Mouse (Mus musculus): Measurements from ENCODE around the gene Eml1. TPM values are rescaled to one million over a fixed set of nuclear protein-coding genes. Genes with fewer than 3 reads are reported as not detected.

The Eml1 gene
- total RNA-seq (2021): 10 to 100 TPM; 16.6 to 44.6 TPM
- long read RNA-seq, experiment 1, full-length matches to known transcripts: 5 of 6 reads
- long read RNA-seq, experiment 1, partial matches to known transcripts: 0 of 6 reads
- long read RNA-seq, experiment 1, other reads (novel, unspliced or antisense): 1 of 6 reads
- long read RNA-seq, experiment 2, full-length matches to known transcripts: 4 of 7 reads
- long read RNA-seq, experiment 2, partial matches to known transcripts: 2 of 7 reads
- long read RNA-seq, experiment 2, other reads (novel, unspliced or antisense): 1 of 7 reads

- peak in 1 of 2 experiments; percentile 50 for DNase-seq
These were observed at the start of gene Eml1 for GRCm38 (mm10) chr12:108370596-108371428. TSS of gene Eml1 (plus strand) at chr12:108370957.

GRCm38 (mm10) chr12:108326401-108326800 is 44.4 kb upstream of the Eml1 start:
- DNase-seq: no peak

- DNase-seq: peak; percentile 11 to 22
These were observed 42.8 kb upstream of the Eml1 start for GRCm38 (mm10) chr12:108327889-108328491.

GRCm38 (mm10) chr12:108333056-108333455 is 37.7 kb upstream of the Eml1 start:
- peak; percentile 88 to 93 for DNase-seq

- DNase-seq: no peak
These were observed 37.3 kb upstream of the Eml1 start for GRCm38 (mm10) chr12:108333481-108333882.

GRCm38 (mm10) chr12:108333895-108334445 is 36.8 kb upstream of the Eml1 start, which contains the start of gene Cyp46a1:
TSS of gene Cyp46a1 (plus strand) at chr12:108334381.
- peak; percentile 100 for DNase-seq

GRCm38 (mm10) chr12:108334529-108334928 is 36.2 kb upstream of the Eml1 start:
- no peak for DNase-seq

GRCm38 (mm10) chr12:108338572-108339190 is 32.1 kb upstream of the Eml1 start:
- DNase-seq: peak; percentile 30 to 39

GRCm38 (mm10) chr12:108348151-108348550 is 22.6 kb upstream of the Eml1 start:
- no peak for DNase-seq

- DNase-seq: no peak
These were observed 21.7 kb upstream of the Eml1 start for GRCm38 (mm10) chr12:108349026-108349425.

GRCm38 (mm10) chr12:108350931-108351330 is 19.8 kb upstream of the Eml1 start:
- no peak for DNase-seq

GRCm38 (mm10) chr12:108352371-108353136 is 18.2 kb upstream of the Eml1 start:
- DNase-seq: no peak

GRCm38 (mm10) chr12:108354284-108354683 is 16.5 kb upstream of the Eml1 start:
- DNase-seq: no peak

GRCm38 (mm10) chr12:108355271-108355670 is 15.5 kb upstream of the Eml1 start:
- no peak for DNase-seq

- no peak for DNase-seq
These were observed 14.8 kb upstream of the Eml1 start for GRCm38 (mm10) chr12:108355986-108356385.

GRCm38 (mm10) chr12:108363796-108364195 is 7.0 kb upstream of the Eml1 start:
- DNase-seq: peak; percentile 84 to 90

- peak in 1 of 2 experiments; percentile 64 for DNase-seq
These were observed 5.4 kb upstream of the Eml1 start for GRCm38 (mm10) chr12:108365340-108365739.

GRCm38 (mm10) chr12:108365868-108366267 is 4.9 kb upstream of the Eml1 start:
- no peak for DNase-seq

- DNase-seq: peak in 1 of 2 experiments; percentile 35
These were observed 2.8 kb upstream of the Eml1 start for GRCm38 (mm10) chr12:108367909-108368308.

GRCm38 (mm10) chr12:108368921-108369320 is 1.8 kb upstream of the Eml1 start:
- no peak for DNase-seq

- DNase-seq: no peak
These were observed 640 bp downstream of the Eml1 start for GRCm38 (mm10) chr12:108371429-108371765.

Measured in adrenal gland, postnatal 36 days (tissue).